ENCODE assay signal across 24 mouse cellular contexts in the genomic region with DNA sequence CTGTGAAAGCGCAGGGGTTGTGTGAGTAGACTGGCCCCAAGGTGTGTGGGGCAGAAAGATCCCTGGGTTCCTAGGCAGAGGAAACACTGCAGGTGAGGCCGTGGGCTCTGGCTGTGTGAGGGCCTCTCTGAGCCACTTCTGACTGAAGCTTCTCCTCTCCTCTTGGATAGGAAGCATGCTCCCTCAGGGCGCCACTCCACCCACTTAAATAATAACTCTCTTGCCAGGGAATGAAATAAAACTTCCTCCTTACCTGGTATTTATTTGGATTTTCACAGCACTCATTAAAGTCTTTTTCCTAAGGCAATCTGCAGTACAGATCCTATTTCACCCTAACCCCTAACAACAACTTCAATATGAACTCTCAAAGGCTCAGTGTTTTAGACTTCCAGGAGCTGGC.
DNase-seq lines count a peak whose midpoint lies in the region; ATAC-seq and TF ChIP-seq lines count a peak whose summit lies in the region.
"Had no signal": no experiment of that assay in that cellular context is flagged by ENCODE, and none has a peak within 500 bp of the region (broad histone marks: within the 10 kb centered on the region; RNA-seq: fewer than 3 reads in every experiment).

No protein-coding gene starts in this region.

- 0 out of 2 replicates have a peak, but pooled peaks have one; percentile 26 for ATAC-seq in lung, embryonic 16.5 days (ENCODE audit: low read depth)
- ATAC-seq in embryonic facial prominence, embryonic 14.5 days (ENCODE audit: low read depth) = 0 out of 2 replicates have a peak, but pooled peaks have one; percentile 24
- ATAC-seq in limb, embryonic 14.5 days (ENCODE audit: low FRiP score, low read depth) = 0 out of 2 replicates have a peak, but pooled peaks have one; percentile 36
- ATAC-seq in midbrain, embryonic 16.5 days = no peak
- ATAC-seq: CD4-positive, CD25-positive, alpha-beta regulatory T cell, adult 4 months; forebrain, embryonic 13.5 days; forebrain, embryonic 16.5 days; hindbrain, embryonic 16.5 days had no signal

- no peak overlapping the region for H3K4me3 ChIP-seq in lung, embryonic 16.5 days (ENCODE audit: low read length)
- H3K4me3 ChIP-seq in embryonic facial prominence, embryonic 14.5 days (ENCODE audit: low read depth, low read length) = no peak overlapping the region
- H3K4me3 ChIP-seq in limb, embryonic 14.5 days (replicated peaks; ENCODE audit: low read length) = no peak overlapping the region
- no peak overlapping the region for H3K4me3 ChIP-seq in cerebellum, adult 2 months (replicated peaks; ENCODE audit: insufficient read depth, low read depth, low read length)
- H3K4me3 ChIP-seq in midbrain, embryonic 16.5 days (ENCODE audit: low read depth, low read length) = no peak overlapping the region
- H3K4me3 ChIP-seq: erythroblast, embryonic 14.5 days; forebrain, embryonic 10.5 days; forebrain, embryonic 13.5 days; gastrocnemius, adult 2 months; hindbrain, embryonic 12.5 days had no signal

- no peak for DNase-seq in lung, postnatal 14 days
- peak; percentile 54 for DNase-seq in embryonic facial prominence, embryonic 14.5 days (ENCODE audit: low spot score)
- DNase-seq in fat pad, adult 2 months (ENCODE audit: extremely low read depth, low read depth, low spot score) = peak; percentile 65
- DNase-seq in limb, embryonic 14.5 days (ENCODE audit: low spot score) = no peak
- DNase-seq in cerebellum, adult 2 months = no peak
- no peak for DNase-seq in cerebellum, postnatal 14 days
- DNase-seq: adrenal gland, adult 2 months; adrenal gland, postnatal 14 days; cerebellum, adult 11 months; cerebellum, adult 8-10 months; cerebellum, postnatal 10 days; gastrocnemius, adult 2 months; gastrocnemius, postnatal 14 days; heart, adult 11 months had no signal

- H3K9ac ChIP-seq in lung, embryonic 16.5 days (ENCODE audit: low read length) = no peak overlapping the region
- no peak overlapping the region for H3K9ac ChIP-seq in embryonic facial prominence, embryonic 14.5 days (ENCODE audit: low read depth, low read length)
- no peak overlapping the region for H3K9ac ChIP-seq in limb, embryonic 14.5 days (ENCODE audit: low read depth, low read length, severe bottlenecking)
- no peak overlapping the region for H3K9ac ChIP-seq in midbrain, embryonic 16.5 days (ENCODE audit: low read depth, low read length)
- H3K9ac ChIP-seq: forebrain, embryonic 13.5 days; hindbrain, embryonic 12.5 days had no signal

- H3K4me1 ChIP-seq in lung, embryonic 16.5 days (replicated peaks; ENCODE audit: control insufficient read depth, insufficient read depth, low read length) = no peaks in the 10 kb centered on the region
- H3K4me1 ChIP-seq in embryonic facial prominence, embryonic 14.5 days (ENCODE audit: control insufficient read depth, insufficient read depth, low read length) = peaks cover 2% of the 10 kb centered on the region; the same call in 1 of the 2 replicates
- H3K4me1 ChIP-seq in limb, embryonic 14.5 days (ENCODE audit: control insufficient read depth, insufficient read depth, low read length) = 0 out of 2 replicates have a peak, but pooled peaks cover 10% of the 10 kb centered on the region
- H3K4me1 ChIP-seq in cerebellum, adult 2 months (ENCODE audit: control insufficient read depth, insufficient read depth, low read length) = no peaks in the 10 kb centered on the region
- no peaks in the 10 kb centered on the region for H3K4me1 ChIP-seq in midbrain, embryonic 16.5 days (ENCODE audit: control insufficient read depth, insufficient read depth, low read length)
- H3K4me1 ChIP-seq: forebrain, embryonic 10.5 days; forebrain, embryonic 13.5 days; hindbrain, embryonic 12.5 days had no signal

- H3K27me3 ChIP-seq in lung, embryonic 16.5 days (ENCODE audit: control insufficient read depth, insufficient read depth, low read depth, low read length) = no peaks in the 10 kb centered on the region
- H3K27me3 ChIP-seq in embryonic facial prominence, embryonic 14.5 days (replicated peaks; ENCODE audit: control insufficient read depth, insufficient read depth, low read length) = no peaks in the 10 kb centered on the region
- H3K27me3 ChIP-seq in limb, embryonic 14.5 days (ENCODE audit: control insufficient read depth, insufficient read depth, low read length) = no peaks in the 10 kb centered on the region
- H3K27me3 ChIP-seq in cerebellum, adult 2 months (ENCODE audit: control insufficient read depth, insufficient read depth, low read length) = no peaks in the 10 kb centered on the region
- no peaks in the 10 kb centered on the region for H3K27me3 ChIP-seq in midbrain, embryonic 16.5 days (ENCODE audit: control insufficient read depth, insufficient read depth, low read depth, low read length)
- H3K27me3 ChIP-seq: forebrain, embryonic 13.5 days; hindbrain, embryonic 12.5 days had no signal

- H3K36me3 ChIP-seq in lung, embryonic 16.5 days (ENCODE audit: control insufficient read depth, insufficient read depth, low read length) = no peaks in the 10 kb centered on the region
- no peaks in the 10 kb centered on the region for H3K36me3 ChIP-seq in embryonic facial prominence, embryonic 14.5 days (ENCODE audit: control insufficient read depth, insufficient read depth, low read length)
- no peaks in the 10 kb centered on the region; the same call in 1 of the 2 replicates for H3K36me3 ChIP-seq in limb, embryonic 14.5 days (ENCODE audit: control insufficient read depth, insufficient read depth, low read length)
- H3K36me3 ChIP-seq in midbrain, embryonic 16.5 days (ENCODE audit: control insufficient read depth, insufficient read depth, low read length) = no peaks in the 10 kb centered on the region
- H3K36me3 ChIP-seq: forebrain, embryonic 10.5 days; hindbrain, embryonic 12.5 days had no signal

- H3K4me2 ChIP-seq in lung, embryonic 16.5 days (ENCODE audit: low read depth, low read length) = no peak overlapping the region
- H3K4me2 ChIP-seq in embryonic facial prominence, embryonic 14.5 days (ENCODE audit: low read depth, low read length) = no peak overlapping the region
- no peak overlapping the region for H3K4me2 ChIP-seq in limb, embryonic 14.5 days (replicated peaks; ENCODE audit: low read depth, low read length, severe bottlenecking)
- no peak overlapping the region for H3K4me2 ChIP-seq in midbrain, embryonic 16.5 days (ENCODE audit: low read length)
- H3K4me2 ChIP-seq: forebrain, embryonic 13.5 days; heart, embryonic 11.5 days; hindbrain, embryonic 12.5 days had no signal

- TF ChIP-seq CTCF in cerebellum, adult 2 months (IDR thresholded peaks at IDR 0.05; ENCODE audit: borderline replicate concordance, insufficient read depth, low read depth, low read length) = no peak

- H3K9me3 ChIP-seq in lung, embryonic 16.5 days (ENCODE audit: control insufficient read depth, low read length) = no peaks in the 10 kb centered on the region
- no peaks in the 10 kb centered on the region for H3K9me3 ChIP-seq in embryonic facial prominence, embryonic 14.5 days (ENCODE audit: control insufficient read depth, low read length)
- no peaks in the 10 kb centered on the region for H3K9me3 ChIP-seq in limb, embryonic 14.5 days (ENCODE audit: control insufficient read depth, low read length)
- H3K9me3 ChIP-seq in midbrain, embryonic 16.5 days (replicated peaks; ENCODE audit: control insufficient read depth, low read length, poor library complexity, severe bottlenecking) = no peaks in the 10 kb centered on the region
- H3K9me3 ChIP-seq: forebrain, embryonic 10.5 days; forebrain, embryonic 13.5 days; hindbrain, embryonic 12.5 days had no signal

- TF ChIP-seq POLR2A in limb, embryonic 14.5 days (IDR thresholded peaks at IDR 0.05; ENCODE audit: borderline replicate concordance, extremely low read depth, insufficient read depth, insufficient read length) = no peak
- no peak for TF ChIP-seq POLR2A in cerebellum, adult 2 months (IDR thresholded peaks at IDR 0.05; ENCODE audit: borderline replicate concordance, insufficient read depth, low read length)

- 76% methylated on average over 3 of the region's 3 CpGs for WGBS in lung, embryonic 16.5 days
- WGBS in embryonic facial prominence, embryonic 14.5 days = 61% methylated on average over 3 of the region's 3 CpGs
- 50% methylated on average over 3 of the region's 3 CpGs for WGBS in limb, embryonic 14.5 days
- WGBS in cerebellum, adult 2 months = 89% methylated on average over 3 of the region's 3 CpGs
- 94% methylated on average over 3 of the region's 3 CpGs for WGBS in midbrain, embryonic 16.5 days

- H3K27ac ChIP-seq in lung, embryonic 16.5 days (ENCODE audit: low read length) = no peak overlapping the region
- no peak overlapping the region for H3K27ac ChIP-seq in embryonic facial prominence, embryonic 14.5 days (replicated peaks; ENCODE audit: low read depth, low read length)
- no peak overlapping the region for H3K27ac ChIP-seq in limb, embryonic 14.5 days (replicated peaks; ENCODE audit: low read depth, low read length)
- no peak overlapping the region for H3K27ac ChIP-seq in cerebellum, adult 2 months (ENCODE audit: insufficient read depth, low read length)
- H3K27ac ChIP-seq in midbrain, embryonic 16.5 days (ENCODE audit: low read length) = no peak overlapping the region
- H3K27ac ChIP-seq: forebrain, embryonic 10.5 days; forebrain, embryonic 13.5 days; gastrocnemius, adult 2 months; hindbrain, embryonic 12.5 days had no signal

Comparison
In these comparisons a context has a peak if more than half of its experiments do, and no peak if none do; other contexts are left out.
1. DNase-seq: peak in embryonic facial prominence, embryonic 14.5 days (single experiment) and fat pad, adult 2 months (single experiment); none in lung, postnatal 14 days (single experiment), limb, embryonic 14.5 days (single experiment), cerebellum, adult 2 months (0 of 2) and cerebellum, postnatal 14 days (0 of 2).